Mouse (Mus musculus): ENCODE results near the gene Gm9944. TPM values are rescaled to one million over a fixed set of nuclear protein-coding genes. Genes with fewer than 3 reads are reported as not detected.

The Gm9944 gene
- not detected in 2 replicates for polyA plus RNA-seq (2015; fragmentation: Nextera tagmentation; extraction: Ambion mirVana)

- H3K27me3 ChIP-seq (ENCODE audit: control insufficient read depth, insufficient read depth, low read depth, low read length), result no peaks in the 10 kb centered on the region
- 62% methylated on average over 2 of the region's 2 CpGs for WGBS
- no peak within 1 kb of the TSS for H3K9ac ChIP-seq (ENCODE audit: low read length)
- no peaks in the 10 kb centered on the region for H3K4me1 ChIP-seq (replicated peaks; ENCODE audit: control insufficient read depth, insufficient read depth, low read length)
- H3K27ac ChIP-seq (ENCODE audit: low read length), result no peak within 1 kb of the TSS
- H3K4me2 ChIP-seq (ENCODE audit: low read depth, low read length), result no peak within 1 kb of the TSS
- H3K9me3 ChIP-seq (ENCODE audit: control insufficient read depth, low read length), result no peaks in the 10 kb centered on the region
- H3K4me3 ChIP-seq (ENCODE audit: low read length), result no peak within 1 kb of the TSS
- H3K36me3 ChIP-seq (ENCODE audit: control insufficient read depth, insufficient read depth, low read length), result no peaks in the 10 kb centered on the region
- ATAC-seq (ENCODE audit: low read depth), result no peak
Observed at GRCm38 (mm10) chr4:144453217-144453616, at the start of gene Gm9944. Gm9944 (minus strand) TSS chr4:144453317.

GRCm38 (mm10) chr4:144493331-144493730 is 40.2 kb upstream of the Gm9944 start:
- H3K36me3 ChIP-seq (ENCODE audit: control insufficient read depth, insufficient read depth, low read length), result no peaks in the 10 kb centered on the region
- no peak for ATAC-seq (ENCODE audit: low read depth)
- 0 out of 2 replicates have a peak, but pooled peaks cover 2% of the 10 kb centered on the region for H3K9me3 ChIP-seq (ENCODE audit: control insufficient read depth, low read length)
- H3K4me2 ChIP-seq (ENCODE audit: low read depth, low read length), result no peak overlapping the region
- H3K4me1 ChIP-seq (replicated peaks; ENCODE audit: control insufficient read depth, insufficient read depth, low read length), result no peaks in the 10 kb centered on the region
- H3K27ac ChIP-seq (ENCODE audit: low read length), result no peak overlapping the region
- H3K4me3 ChIP-seq (ENCODE audit: low read length), result no peak overlapping the region
- no peaks in the 10 kb centered on the region for H3K27me3 ChIP-seq (ENCODE audit: control insufficient read depth, insufficient read depth, low read depth, low read length)
- H3K9ac ChIP-seq (ENCODE audit: low read length), result no peak overlapping the region

GRCm38 (mm10) chr4:144468091-144468490 is 15.0 kb upstream of the Gm9944 start:
- Histone ChIP-seq H3K4me2 (ENCODE audit: low read depth, low read length) (no peak overlapping the region), H3K27ac (ENCODE audit: low read length) (no peak overlapping the region), H3K9ac (ENCODE audit: low read length) (no peak overlapping the region), H3K36me3 (ENCODE audit: control insufficient read depth, insufficient read depth, low read length) (no peaks in the 10 kb centered on the region), H3K9me3 (ENCODE audit: control insufficient read depth, low read length) (no peaks in the 10 kb centered on the region; the same call in none of the 2 replicates), H3K4me3 (ENCODE audit: low read length) (no peak overlapping the region), H3K4me1 (replicated peaks; ENCODE audit: control insufficient read depth, insufficient read depth, low read length) (no peaks in the 10 kb centered on the region), H3K27me3 (ENCODE audit: control insufficient read depth, insufficient read depth, low read depth, low read length) (no peaks in the 10 kb centered on the region)
- WGBS, result 40% methylated on average over 1 of the region's 1 CpGs
- no peak for ATAC-seq (ENCODE audit: low read depth)

- Histone ChIP-seq H3K4me3 (ENCODE audit: low read length) (no peak overlapping the region), H3K4me2 (ENCODE audit: low read depth, low read length) (no peak overlapping the region), H3K4me1 (replicated peaks; ENCODE audit: control insufficient read depth, insufficient read depth, low read length) (no peaks in the 10 kb centered on the region), H3K9me3 (ENCODE audit: control insufficient read depth, low read length) (no peaks in the 10 kb centered on the region; the same call in 1 of the 2 replicates), H3K27me3 (ENCODE audit: control insufficient read depth, insufficient read depth, low read depth, low read length) (no peaks in the 10 kb centered on the region), H3K27ac (ENCODE audit: low read length) (no peak overlapping the region), H3K9ac (ENCODE audit: low read length) (no peak overlapping the region), H3K36me3 (ENCODE audit: control insufficient read depth, insufficient read depth, low read length) (no peaks in the 10 kb centered on the region)
- no peak for ATAC-seq (ENCODE audit: low read depth)
- 59% methylated on average over 2 of the region's 2 CpGs for WGBS
Observed at GRCm38 (mm10) chr4:144465206-144465605, 12.1 kb upstream of the Gm9944 start.

GRCm38 (mm10) chr4:144463656-144464055 is 10.5 kb upstream of the Gm9944 start, which contains the start of gene Aadacl3:
Aadacl3 (minus strand) TSS chr4:144463756.
- Histone ChIP-seq H3K4me3 (ENCODE audit: low read length) (no peak within 1 kb of the TSS), H3K4me2 (ENCODE audit: low read depth, low read length) (no peak within 1 kb of the TSS), H3K27ac (ENCODE audit: low read length) (no peak within 1 kb of the TSS), H3K9ac (ENCODE audit: low read length) (no peak within 1 kb of the TSS), H3K27me3 (ENCODE audit: control insufficient read depth, insufficient read depth, low read depth, low read length) (no peaks in the 10 kb centered on the region), H3K36me3 (ENCODE audit: control insufficient read depth, insufficient read depth, low read length) (no peaks in the 10 kb centered on the region), H3K9me3 (ENCODE audit: control insufficient read depth, low read length) (no peaks in the 10 kb centered on the region; the same call in 1 of the 2 replicates), H3K4me1 (replicated peaks; ENCODE audit: control insufficient read depth, insufficient read depth, low read length) (no peaks in the 10 kb centered on the region)
- no peak for ATAC-seq (ENCODE audit: low read depth)
- WGBS, result 60% methylated on average over 3 of the region's 3 CpGs

- ATAC-seq (ENCODE audit: low read depth), result no peak
- H3K36me3 ChIP-seq (ENCODE audit: control insufficient read depth, insufficient read depth, low read length), result no peaks in the 10 kb centered on the region
- no peaks in the 10 kb centered on the region for H3K4me1 ChIP-seq (replicated peaks; ENCODE audit: control insufficient read depth, insufficient read depth, low read length)
- no peak overlapping the region for H3K4me2 ChIP-seq (ENCODE audit: low read depth, low read length)
- H3K4me3 ChIP-seq (ENCODE audit: low read length), result no peak overlapping the region
- no peak overlapping the region for H3K27ac ChIP-seq (ENCODE audit: low read length)
- H3K9me3 ChIP-seq (ENCODE audit: control insufficient read depth, low read length), result no peaks in the 10 kb centered on the region
- no peak overlapping the region for H3K9ac ChIP-seq (ENCODE audit: low read length)
- whole genome bisulfite sequencing, result 71% methylated on average over 2 of the region's 2 CpGs
- H3K27me3 ChIP-seq (ENCODE audit: control insufficient read depth, insufficient read depth, low read depth, low read length), result no peaks in the 10 kb centered on the region
Observed at GRCm38 (mm10) chr4:144448546-144448945, 4.6 kb downstream of the Gm9944 start.

GRCm38 (mm10) chr4:144441582-144441981 is 11.5 kb downstream of the Gm9944 start:
- 69% methylated on average over 1 of the region's 1 CpGs for WGBS
- Histone ChIP-seq H3K27me3 (ENCODE audit: control insufficient read depth, insufficient read depth, low read depth, low read length) (no peaks in the 10 kb centered on the region), H3K9me3 (ENCODE audit: control insufficient read depth, low read length) (peaks cover 3% of the 10 kb centered on the region; the same call in 1 of the 2 replicates), H3K4me1 (replicated peaks; ENCODE audit: control insufficient read depth, insufficient read depth, low read length) (no peaks in the 10 kb centered on the region), H3K36me3 (ENCODE audit: control insufficient read depth, insufficient read depth, low read length) (no peaks in the 10 kb centered on the region), H3K9ac (ENCODE audit: low read length) (no peak overlapping the region), H3K4me3 (ENCODE audit: low read length) (no peak overlapping the region), H3K27ac (ENCODE audit: low read length) (no peak overlapping the region), H3K4me2 (ENCODE audit: low read depth, low read length) (no peak overlapping the region)
- ATAC-seq (ENCODE audit: low read depth), result no peak

GRCm38 (mm10) chr4:144441095-144441494 is 12.0 kb downstream of the Gm9944 start:
- H3K4me1 ChIP-seq (replicated peaks; ENCODE audit: control insufficient read depth, insufficient read depth, low read length), result no peaks in the 10 kb centered on the region
- H3K36me3 ChIP-seq (ENCODE audit: control insufficient read depth, insufficient read depth, low read length), result no peaks in the 10 kb centered on the region
- no peak overlapping the region for H3K4me3 ChIP-seq (ENCODE audit: low read length)
- no peaks in the 10 kb centered on the region for H3K27me3 ChIP-seq (ENCODE audit: control insufficient read depth, insufficient read depth, low read depth, low read length)
- no peak overlapping the region for H3K4me2 ChIP-seq (ENCODE audit: low read depth, low read length)
- H3K9me3 ChIP-seq (ENCODE audit: control insufficient read depth, low read length), result peaks cover 3% of the 10 kb centered on the region; the same call in 1 of the 2 replicates
- H3K9ac ChIP-seq (ENCODE audit: low read length), result no peak overlapping the region
- no peak overlapping the region for H3K27ac ChIP-seq (ENCODE audit: low read length)
- WGBS, result 93% methylated on average over 4 of the region's 4 CpGs
- no peak for ATAC-seq (ENCODE audit: low read depth)

- Histone ChIP-seq H3K27ac (ENCODE audit: low read length) (no peak within 1 kb of the TSS), H3K9ac (ENCODE audit: low read length) (no peak within 1 kb of the TSS), H3K27me3 (ENCODE audit: control insufficient read depth, insufficient read depth, low read depth, low read length) (no peaks in the 10 kb centered on the region)
Observed at GRCm38 (mm10) chr4:144438672-144439071, 14.4 kb downstream of the Gm9944 start, which contains the start of gene 1700012P22Rik. 1700012P22Rik (minus strand) TSS chr4:144438772.

GRCm38 (mm10) chr4:144433216-144433615 is 19.9 kb downstream of the Gm9944 start:
- H3K4me1 ChIP-seq (replicated peaks; ENCODE audit: control insufficient read depth, insufficient read depth, low read length), result no peaks in the 10 kb centered on the region
- H3K36me3 ChIP-seq (ENCODE audit: control insufficient read depth, insufficient read depth, low read length), result no peaks in the 10 kb centered on the region
- H3K9ac ChIP-seq (ENCODE audit: low read length), result no peak overlapping the region
- ATAC-seq (ENCODE audit: low read depth), result no peak
- H3K27me3 ChIP-seq (ENCODE audit: control insufficient read depth, insufficient read depth, low read depth, low read length), result no peaks in the 10 kb centered on the region
- H3K4me2 ChIP-seq (ENCODE audit: low read depth, low read length), result no peak overlapping the region
- H3K9me3 ChIP-seq (ENCODE audit: control insufficient read depth, low read length), result peaks cover 3% of the 10 kb centered on the region
- WGBS, result 81% methylated on average over 5 of the region's 5 CpGs
- H3K27ac ChIP-seq (ENCODE audit: low read length), result no peak overlapping the region
- H3K4me3 ChIP-seq (ENCODE audit: low read length), result no peak overlapping the region

More at GRCm38 (mm10) chr4:144438672-144439071, 14.4 kb downstream of the Gm9944 start, which contains the start of gene 1700012P22Rik:
- Histone ChIP-seq H3K9me3 (ENCODE audit: control insufficient read depth, low read length) (peaks cover 3% of the 10 kb centered on the region; the same call in 1 of the 2 replicates), H3K4me2 (ENCODE audit: low read depth, low read length) (no peak within 1 kb of the TSS), H3K4me1 (replicated peaks; ENCODE audit: control insufficient read depth, insufficient read depth, low read length) (no peaks in the 10 kb centered on the region), H3K4me3 (ENCODE audit: low read length) (no peak within 1 kb of the TSS), H3K36me3 (ENCODE audit: control insufficient read depth, insufficient read depth, low read length) (no peaks in the 10 kb centered on the region)
- ATAC-seq (ENCODE audit: low read depth), result no peak

Data from lung, embryonic 16.5 days (tissue).